In genomic region chr1:74300347-74301110, GRCm38 (mm10) we compare ENCODE assay signal across 15 mouse cellular contexts. TPM values are rescaled to one million over a fixed set of nuclear protein-coding genes. Genes with fewer than 3 reads are reported as not detected.
DNase-seq lines count a peak whose midpoint lies in the region; ATAC-seq and TF ChIP-seq lines count a peak whose summit lies in the region.
"Had no signal": no experiment of that assay in that cellular context is flagged by ENCODE, and none has a peak within 500 bp of the region (broad histone marks: within the 10 kb centered on the region; RNA-seq: fewer than 3 reads in every experiment).

No protein-coding gene starts in this region.

- H3K4me2 ChIP-seq in limb, embryonic 15.5 days = no peak overlapping the region
- H3K4me2 ChIP-seq in myocyte (ENCODE audit: low read depth) = peak overlapping the region; percentile 97
- no peak overlapping the region for H3K4me2 ChIP-seq in forebrain, embryonic 13.5 days
- H3K4me2 ChIP-seq: midbrain, embryonic 11.5 days had no signal

- H3ac ChIP-seq in myocyte (ENCODE audit: control insufficient read depth, insufficient read length) = no peak overlapping the region

- peaks cover 61% of the 10 kb centered on the region for H3K79me2 ChIP-seq in myocyte (ENCODE audit: control insufficient read depth, insufficient read depth)

- no peak for TF ChIP-seq CTCF in gastrocnemius, adult 2 months (IDR thresholded peaks at IDR 0.05)

- H3K9me3 ChIP-seq in limb, embryonic 15.5 days = no peaks in the 10 kb centered on the region
- no peaks in the 10 kb centered on the region for H3K9me3 ChIP-seq in limb, embryonic 10.5 days (replicated peaks)
- H3K9me3 ChIP-seq in heart, embryonic 10.5 days = no peaks in the 10 kb centered on the region
- no peaks in the 10 kb centered on the region for H3K9me3 ChIP-seq in forebrain, embryonic 13.5 days (replicated peaks)

- WGBS in limb, embryonic 15.5 days = 75% methylated on average over 6 of the region's 6 CpGs
- 89% methylated on average over 6 of the region's 6 CpGs for WGBS in limb, embryonic 10.5 days
- WGBS in heart, embryonic 10.5 days = 62% methylated on average over 6 of the region's 6 CpGs
- 83% methylated on average over 6 of the region's 6 CpGs for WGBS in forebrain, embryonic 13.5 days

- TF ChIP-seq POLR2A in myocyte (IDR thresholded peaks at IDR 0.05; ENCODE audit: insufficient read length, low read depth) = no peak

- H3K36me3 ChIP-seq in limb, embryonic 15.5 days = no peaks in the 10 kb centered on the region
- peaks cover 5% of the 10 kb centered on the region; the same call in 1 of the 2 replicates for H3K36me3 ChIP-seq in limb, embryonic 10.5 days
- peaks cover 4% of the 10 kb centered on the region; the same call in 1 of the 2 replicates for H3K36me3 ChIP-seq in heart, embryonic 10.5 days
- no peaks in the 10 kb centered on the region for H3K36me3 ChIP-seq in myocyte (ENCODE audit: control insufficient read depth, insufficient read depth)
- 0 out of 2 replicates have a peak, but pooled peaks cover 7% of the 10 kb centered on the region for H3K36me3 ChIP-seq in forebrain, embryonic 13.5 days (ENCODE audit: poor library complexity, severe bottlenecking)

- peaks cover 70% of the 10 kb centered on the region for H3K4me1 ChIP-seq in limb, embryonic 15.5 days
- H3K4me1 ChIP-seq in limb, embryonic 10.5 days = peaks cover 41% of the 10 kb centered on the region
- H3K4me1 ChIP-seq in heart, embryonic 10.5 days = peaks cover 88% of the 10 kb centered on the region
- H3K4me1 ChIP-seq in forebrain, embryonic 13.5 days = peaks cover 25% of the 10 kb centered on the region

- intact Hi-C loops in gastrocnemius, adult 2 months (cut with DNase I) = no loop called here
- intact Hi-C loops in gastrocnemius, postnatal 36 days (cut with DNase I) = no loop called here

- no peak for ATAC-seq in limb, embryonic 15.5 days (ENCODE audit: insufficient number of reproducible peaks, low FRiP score, low TSS enrichment, low read depth)
- no peak for ATAC-seq in forebrain, embryonic 13.5 days

- no peak overlapping the region for H3K9ac ChIP-seq in limb, embryonic 15.5 days
- H3K9ac ChIP-seq in forebrain, embryonic 13.5 days = no peak overlapping the region

- peak overlapping the region; percentile 97 for H3K4me3 ChIP-seq in gastrocnemius, adult 2 months
- no peak overlapping the region for H3K4me3 ChIP-seq in limb, embryonic 15.5 days
- no peak overlapping the region for H3K4me3 ChIP-seq in limb, embryonic 10.5 days
- H3K4me3 ChIP-seq in heart, embryonic 10.5 days = no peak overlapping the region
- H3K4me3 ChIP-seq in myocyte = no peak overlapping the region
- no peak overlapping the region for H3K4me3 ChIP-seq in forebrain, embryonic 13.5 days

- H3K27me3 ChIP-seq in limb, embryonic 15.5 days = no peaks in the 10 kb centered on the region
- no peaks in the 10 kb centered on the region for H3K27me3 ChIP-seq in limb, embryonic 10.5 days (ENCODE audit: low read depth, poor library complexity, severe bottlenecking)
- no peaks in the 10 kb centered on the region for H3K27me3 ChIP-seq in heart, embryonic 10.5 days (ENCODE audit: insufficient read depth, poor library complexity, severe bottlenecking)
- no peaks in the 10 kb centered on the region for H3K27me3 ChIP-seq in myocyte (ENCODE audit: control insufficient read depth, insufficient read depth, insufficient read length)
- H3K27me3 ChIP-seq in forebrain, embryonic 13.5 days = peaks cover 21% of the 10 kb centered on the region

- H3K27ac ChIP-seq in gastrocnemius, adult 2 months = peak overlapping the region; percentile 97
- peak overlapping the region; percentile 30; the same call in 1 of the 2 replicates for H3K27ac ChIP-seq in limb, embryonic 15.5 days
- H3K27ac ChIP-seq in limb, embryonic 10.5 days = no peak overlapping the region
- H3K27ac ChIP-seq in heart, embryonic 10.5 days = peak overlapping the region; percentile 26; the same call in 1 of the 2 replicates
- H3K27ac ChIP-seq in forebrain, embryonic 13.5 days = no peak overlapping the region

- no peak for DNase-seq in gastrocnemius, adult 2 months
- DNase-seq in gastrocnemius, postnatal 36 days = no peak
- DNase-seq in limb, embryonic 10.5 days (ENCODE audit: low spot score) = no peak
- DNase-seq in heart, embryonic 10.5 days (ENCODE audit: low spot score) = no peak
- no peak for DNase-seq in right cerebral cortex, postnatal 36 days (ENCODE audit: low spot score in 2 of 2)
- DNase-seq: adrenal gland, adult 2 months; embryo, embryonic 11 days; right cerebral cortex, postnatal 4 days had no signal

TF ChIP-seq in myocyte, 11 proteins besides CTCF, POLR2A, EP300 and RAD21:
- no peak for TF ChIP-seq SRF (IDR thresholded peaks at IDR 0.05; ENCODE audit: control insufficient read depth, insufficient read length, low read depth)
- TF ChIP-seq CEBPB (IDR thresholded peaks at IDR 0.05; ENCODE audit: insufficient read depth, poor library complexity, severe bottlenecking) = no peak
- TF ChIP-seq MYOG (IDR thresholded peaks at IDR 0.05; ENCODE audit: control insufficient read depth in 1 of 3, insufficient read depth in 1 of 3, insufficient read length in 2 of 3, low read depth in 2 of 3) = no peak
- no peak for TF ChIP-seq TCF12 (IDR thresholded peaks at IDR 0.05; ENCODE audit: insufficient read depth, poor library complexity, severe bottlenecking)
- TF ChIP-seq E2F4 (IDR thresholded peaks at IDR 0.05; ENCODE audit: insufficient read depth) = no peak
- no peak for TF ChIP-seq USF1 (IDR thresholded peaks at IDR 0.05; ENCODE audit: low read depth)
- TF ChIP-seq POLR2AphosphoS2 (IDR thresholded peaks at IDR 0.05; ENCODE audit: insufficient read length, low read depth) = no peak
- no peak for TF ChIP-seq MAX (IDR thresholded peaks at IDR 0.05; ENCODE audit: low read depth)
- TF ChIP-seq REST (IDR thresholded peaks at IDR 0.05; ENCODE audit: insufficient read depth, insufficient read length) = no peak
- no peak for TF ChIP-seq MYOD1 (IDR thresholded peaks at IDR 0.05; ENCODE audit: control insufficient read depth in 1 of 3, insufficient read length in 2 of 3, low read depth in 2 of 3)
- TF ChIP-seq TCF3 (IDR thresholded peaks at IDR 0.05; ENCODE audit: insufficient read length, low read depth) = no peak
TF ChIP-seq in myocyte: peak in this region for 0.

RNA-seq across cellular contexts. Expression of gene Tmbim1, which starts 4.9 kb away (rescaled TPM):
- 10 to 100 TPM; 35.2 to 35.4 TPM for total RNA-seq in gastrocnemius, adult 2 months (2021)
- total RNA-seq in gastrocnemius, postnatal 36 days (2021) = 10 to 100 TPM; 23.0 to 28.8 TPM
- polyA plus RNA-seq in limb, embryonic 15.5 days (2015; fragmentation: Nextera tagmentation; extraction: Ambion mirVana) = 58.8 and 69.6 TPM in 2 replicates
- polyA plus RNA-seq in limb, embryonic 10.5 days (2016; fragmentation: Nextera tagmentation; extraction: Ambion mirVana) = 10.7 and 12.0 TPM in 2 replicates
- 25.5 and 33.1 TPM in 2 replicates for polyA plus RNA-seq in heart, embryonic 10.5 days (2016; fragmentation: Nextera tagmentation; extraction: Ambion mirVana)
- 178 TPM for polyA plus RNA-seq in myocyte (2012; fragmentation: generic; extraction: Trizol)
- 4.3 and 4.4 TPM in 2 replicates for polyA plus RNA-seq in forebrain, embryonic 13.5 days (2015; fragmentation: Nextera tagmentation; extraction: Ambion mirVana)

RNA-seq across cellular contexts. Expression of gene Pnkd, which starts 15.8 kb away (rescaled TPM):
- total RNA-seq in gastrocnemius, adult 2 months (2021) = 10 to 100 TPM; 45.4 to 70.5 TPM
- total RNA-seq in gastrocnemius, postnatal 36 days (2021) = 10 to 100 TPM; 53.4 to 54.8 TPM
- 104 and 114 TPM in 2 replicates for polyA plus RNA-seq in limb, embryonic 15.5 days (2015; fragmentation: Nextera tagmentation; extraction: Ambion mirVana)
- polyA plus RNA-seq in limb, embryonic 10.5 days (2016; fragmentation: Nextera tagmentation; extraction: Ambion mirVana) = 113 and 121 TPM in 2 replicates
- polyA plus RNA-seq in heart, embryonic 10.5 days (2016; fragmentation: Nextera tagmentation; extraction: Ambion mirVana) = 170 and 253 TPM in 2 replicates
- 93.7 TPM for polyA plus RNA-seq in myocyte (2012; fragmentation: generic; extraction: Trizol)
- polyA plus RNA-seq in forebrain, embryonic 13.5 days (2015; fragmentation: Nextera tagmentation; extraction: Ambion mirVana) = 94.5 and 96.1 TPM in 2 replicates

RNA-seq across cellular contexts. Expression of gene Aamp, which starts 16.0 kb away (rescaled TPM):
- 10 to 100 TPM; 69.4 to 76.1 TPM for total RNA-seq in gastrocnemius, adult 2 months (2021)
- total RNA-seq in gastrocnemius, postnatal 36 days (2021) = 10 to 100 TPM; 64.7 to 71.3 TPM
- polyA plus RNA-seq in limb, embryonic 15.5 days (2015; fragmentation: Nextera tagmentation; extraction: Ambion mirVana) = 232 and 249 TPM in 2 replicates
- 263 and 272 TPM in 2 replicates for polyA plus RNA-seq in limb, embryonic 10.5 days (2016; fragmentation: Nextera tagmentation; extraction: Ambion mirVana)
- 224 and 261 TPM in 2 replicates for polyA plus RNA-seq in heart, embryonic 10.5 days (2016; fragmentation: Nextera tagmentation; extraction: Ambion mirVana)
- 199 TPM for polyA plus RNA-seq in myocyte (2012; fragmentation: generic; extraction: Trizol)
- 195 and 211 TPM in 2 replicates for polyA plus RNA-seq in forebrain, embryonic 13.5 days (2015; fragmentation: Nextera tagmentation; extraction: Ambion mirVana)

RNA-seq across cellular contexts. Expression of gene Gpbar1, which starts 22.2 kb away (rescaled TPM):
- total RNA-seq in gastrocnemius, adult 2 months (2021) = not detected
- not detected for total RNA-seq in gastrocnemius, postnatal 36 days (2021)
- polyA plus RNA-seq in limb, embryonic 15.5 days (2015; fragmentation: Nextera tagmentation; extraction: Ambion mirVana) = 0.18 TPM in 1 of 2 replicates, not detected in the other
- 0.26 TPM in 1 of 2 replicates, not detected in the other for polyA plus RNA-seq in limb, embryonic 10.5 days (2016; fragmentation: Nextera tagmentation; extraction: Ambion mirVana)
- polyA plus RNA-seq in heart, embryonic 10.5 days (2016; fragmentation: Nextera tagmentation; extraction: Ambion mirVana) = 0.70 and 1.7 TPM in 2 replicates
- polyA plus RNA-seq in myocyte (2012; fragmentation: generic; extraction: Trizol) = 0.14 TPM
- polyA plus RNA-seq in forebrain, embryonic 13.5 days (2015; fragmentation: Nextera tagmentation; extraction: Ambion mirVana) = not detected in 2 replicates
- total RNA-seq: adrenal gland, adult 2 months; gastrocnemius, postnatal 4 days; layer of hippocampus, adult 18-20 months; left cerebral cortex, postnatal 10 days had no signal
- polyA plus RNA-seq: midbrain, embryonic 11.5 days had no signal

Comparison
In these comparisons a context has a peak if more than half of its experiments do, and no peak if none do; other contexts are left out.
1. H3K27ac ChIP-seq: peak in gastrocnemius, adult 2 months (single experiment), limb, embryonic 15.5 days (single experiment) and heart, embryonic 10.5 days (single experiment); none in limb, embryonic 10.5 days (single experiment) and forebrain, embryonic 13.5 days (single experiment).